Mouse (Mus musculus) liver, adult 2 months (tissue): Measurements from ENCODE around the gene Aspdh.

ENCODE experiments used
- CTCF ChIP-seq: fragments of 200-500 bp; IDR thresholded peaks from 2 replicates; pipeline ENCODE4 v1.5.1; 2011; ENCODE audit warnings: low read depth, low read length, control low read depth
- POLR2A ChIP-seq: fragments of 200-500 bp; IDR thresholded peaks from 2 replicates; pipeline ENCODE4 v1.6.1; 2011; ENCODE audit warnings: low read length, control low read depth; ENCODE audit not compliant: insufficient read depth; ENCODE audit errors: extremely low read depth

- TF ChIP-seq CTCF: no peak
- TF ChIP-seq POLR2A: no peak
Measured at GRCm38 (mm10) chr7:44453256-44453655, 11.9 kb upstream of the Aspdh start.
